Mouse (Mus musculus): ENCODE measurements around the gene Klk1b1. TPM values are rescaled to one million over a fixed set of nuclear protein-coding genes. Genes with fewer than 3 reads are reported as not detected.
"Not testable (repeated sequence)": the region's sequence is repeated elsewhere in the genome, so short reads cannot be mapped to it uniquely, and the experiment has no call there.

Klk1b1 gene
- total RNA-seq, 2 experiments from 2014 or later = not detected

DNA sequence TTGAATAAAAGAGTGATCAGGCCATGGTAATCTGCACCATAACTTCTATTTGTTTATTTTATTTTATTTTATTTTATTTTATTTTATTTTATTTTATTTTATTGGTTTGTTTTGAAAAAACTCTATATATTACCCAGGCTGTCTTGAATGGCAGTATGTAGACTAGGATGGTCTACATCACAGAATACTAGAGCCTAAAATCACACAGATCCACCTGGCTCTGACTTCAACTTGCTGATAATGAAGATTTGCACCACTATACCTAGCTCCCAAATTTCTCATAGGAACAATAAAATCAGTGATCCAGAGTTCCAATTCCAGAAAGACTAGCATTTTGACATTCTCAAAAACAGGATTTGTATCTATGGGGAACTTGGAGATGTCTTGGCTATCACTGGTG is 45.3 kb downstream of the Klk1b1 start, which contains the start of gene Klk1b26:
Klk1b26 (plus strand) TSS at position 301 of the 400 bp plus-strand sequence.
- not testable (repeated sequence) for DNase-seq

GRCm38 (mm10) chr7:44014666-44015065 is 48.1 kb downstream of the Klk1b1 start:
- DNase-seq = not testable (repeated sequence)

- DNase-seq = no peak
These were observed 48.5 kb downstream of the Klk1b1 start for GRCm38 (mm10) chr7:44015071-44015470.

Other genes starting within 250 kb of the Klk1b1 start
- gene Klk12, start 197.9 kb upstream of the Klk1b1 start, total RNA-seq (2021) = not detected
- gene Klk11, start 192.1 kb upstream of the Klk1b1 start, total RNA-seq (2021) = not detected
- gene Klk10, start 185.7 kb upstream of the Klk1b1 start, total RNA-seq (2021) = under 1 TPM; 0.28 to 0.32 TPM
- gene Klk9, start 174.9 kb upstream of the Klk1b1 start, total RNA-seq (2021) = not detected
- 1 to 10 TPM; 2.0 to 2.2 TPM for gene Klk8, start 169.2 kb upstream of the Klk1b1 start, total RNA-seq (2021)
- not detected for gene Klk7, start 155.5 kb upstream of the Klk1b1 start, total RNA-seq (2021)
- not detected for gene Klk6, start 142.3 kb upstream of the Klk1b1 start, total RNA-seq (2021)
- not detected for gene Klk5, start 124.8 kb upstream of the Klk1b1 start, total RNA-seq (2021)
- gene Klk4, start 85.6 kb upstream of the Klk1b1 start, total RNA-seq (2021) = not detected
- not detected for gene Klk15, start 33.0 kb upstream of the Klk1b1 start, total RNA-seq (2021)
- gene Klk1b8, start 16.1 kb upstream of the Klk1b1 start, total RNA-seq (2021) = not detected
- not detected for gene Klk1b9, start 9.3 kb downstream of the Klk1b1 start, total RNA-seq (2021)
- not detected for gene Klk1b11, start 29.1 kb downstream of the Klk1b1 start, total RNA-seq (2021)
- gene Klk1b26, start 45.4 kb downstream of the Klk1b1 start, total RNA-seq (2021) = under 1 TPM in 1 of 2 experiments, not detected in 1; 0.23 TPM
- gene Klk1b27, start 85.5 kb downstream of the Klk1b1 start, total RNA-seq (2021) = not detected
- not detected for gene Klk1b21, start 135.6 kb downstream of the Klk1b1 start, total RNA-seq (2021)
- not detected for gene Klk1b22, start 145.9 kb downstream of the Klk1b1 start, total RNA-seq (2021)
- gene Klk1b16, start 170.0 kb downstream of the Klk1b1 start, total RNA-seq (2021) = not detected
- gene Klk1b24, start 221.5 kb downstream of the Klk1b1 start, total RNA-seq (2021) = not detected
- not detected for gene Klk1b3, start 231.4 kb downstream of the Klk1b1 start, total RNA-seq (2021)
- gene Klk1b4, start 240.7 kb downstream of the Klk1b1 start, total RNA-seq (2021) = not detected
- gene Klk1b5, start 249.2 kb downstream of the Klk1b1 start, total RNA-seq (2021) = not detected

Data from gastrocnemius, postnatal 10 days (tissue).